Mouse (Mus musculus): ENCODE data around the gene Pemt. TPM values are rescaled to one million over a fixed set of nuclear protein-coding genes. Genes with fewer than 3 reads are reported as not detected.

Pemt gene
- polyA plus RNA-seq, 1 experiment from 2014 or later = 9.4 TPM

- ATAC-seq = no peak
Measured at GRCm38 (mm10) chr11:60084589-60084988, 38.3 kb upstream of the Pemt start.

GRCm38 (mm10) chr11:60076790-60077189 lies 30.5 kb upstream of the Pemt start:
- Histone ChIP-seq H3K4me3 (ENCODE audit: low read depth, low read length) (no peak overlapping the region), H3K27ac (ENCODE audit: low read depth, low read length) (no peak overlapping the region), H3K36me3 (ENCODE audit: control insufficient read depth, insufficient read depth, low read length) (no peaks in the 10 kb centered on the region), H3K27me3 (replicated peaks; ENCODE audit: control insufficient read depth, insufficient read depth, low read length) (no peaks in the 10 kb centered on the region), H3K4me1 (ENCODE audit: control insufficient read depth, insufficient read depth, low read length) (no peaks in the 10 kb centered on the region), H3K4me2 (ENCODE audit: low read length) (no peak overlapping the region), H3K9ac (ENCODE audit: low read length) (no peak overlapping the region), H3K9me3 (replicated peaks; ENCODE audit: control insufficient read depth, low read length) (no peaks in the 10 kb centered on the region)
- ATAC-seq (no peak), DNase-seq (ENCODE audit: low spot score) (peak; percentile 85)
- 17% methylated on average over 4 of the region's 4 CpGs for WGBS

More at GRCm38 (mm10) chr11:60084589-60084988, 38.3 kb upstream of the Pemt start:
- no peak overlapping the region for H3K4me2 ChIP-seq (ENCODE audit: low read length)
- no peak overlapping the region for H3K4me3 ChIP-seq (ENCODE audit: low read depth, low read length)
- DNase-seq (ENCODE audit: low spot score) = no peak
- H3K27me3 ChIP-seq (replicated peaks; ENCODE audit: control insufficient read depth, insufficient read depth, low read length) = no peaks in the 10 kb centered on the region
- WGBS = 39% methylated on average over 2 of the region's 2 CpGs
- no peaks in the 10 kb centered on the region for H3K9me3 ChIP-seq (replicated peaks; ENCODE audit: control insufficient read depth, low read length)
- no peaks in the 10 kb centered on the region for H3K36me3 ChIP-seq (ENCODE audit: control insufficient read depth, insufficient read depth, low read length)
- no peak overlapping the region for H3K27ac ChIP-seq (ENCODE audit: low read depth, low read length)
- no peak overlapping the region for H3K9ac ChIP-seq (ENCODE audit: low read length)
- no peaks in the 10 kb centered on the region for H3K4me1 ChIP-seq (ENCODE audit: control insufficient read depth, insufficient read depth, low read length)

- H3K9me3 ChIP-seq (replicated peaks; ENCODE audit: control insufficient read depth, low read length) = no peaks in the 10 kb centered on the region
- no peak overlapping the region for H3K9ac ChIP-seq (ENCODE audit: low read length)
- DNase-seq (ENCODE audit: low spot score) (no peak), ATAC-seq (no peak)
- no peaks in the 10 kb centered on the region for H3K27me3 ChIP-seq (replicated peaks; ENCODE audit: control insufficient read depth, insufficient read depth, low read length)
- WGBS = 80% methylated on average over 3 of the region's 3 CpGs
- H3K36me3 ChIP-seq (ENCODE audit: control insufficient read depth, insufficient read depth, low read length) = no peaks in the 10 kb centered on the region
- no peak overlapping the region for H3K4me2 ChIP-seq (ENCODE audit: low read length)
- no peaks in the 10 kb centered on the region for H3K4me1 ChIP-seq (ENCODE audit: control insufficient read depth, insufficient read depth, low read length)
- no peak overlapping the region for H3K4me3 ChIP-seq (ENCODE audit: low read depth, low read length)
- H3K27ac ChIP-seq (ENCODE audit: low read depth, low read length) = no peak overlapping the region
Measured at GRCm38 (mm10) chr11:60076183-60076582, 29.9 kb upstream of the Pemt start.

- 81% methylated on average over 15 of the region's 15 CpGs for WGBS
Measured at GRCm38 (mm10) chr11:60073936-60074502, 27.7 kb upstream of the Pemt start.

GRCm38 (mm10) chr11:60073121-60073520 lies 26.8 kb upstream of the Pemt start:
- H3K4me1 ChIP-seq (ENCODE audit: control insufficient read depth, insufficient read depth, low read length) = no peaks in the 10 kb centered on the region
- no peak for DNase-seq (ENCODE audit: low spot score)
- no peak overlapping the region for H3K27ac ChIP-seq (ENCODE audit: low read depth, low read length)
- H3K9me3 ChIP-seq (replicated peaks; ENCODE audit: control insufficient read depth, low read length) = no peaks in the 10 kb centered on the region
- ATAC-seq = no peak
- H3K36me3 ChIP-seq (ENCODE audit: control insufficient read depth, insufficient read depth, low read length) = no peaks in the 10 kb centered on the region
- no peak overlapping the region for H3K4me3 ChIP-seq (ENCODE audit: low read depth, low read length)
- H3K27me3 ChIP-seq (replicated peaks; ENCODE audit: control insufficient read depth, insufficient read depth, low read length) = no peaks in the 10 kb centered on the region
- H3K4me2 ChIP-seq (ENCODE audit: low read length) = no peak overlapping the region
- no peak overlapping the region for H3K9ac ChIP-seq (ENCODE audit: low read length)

More at GRCm38 (mm10) chr11:60073936-60074502, 27.7 kb upstream of the Pemt start:
- Histone ChIP-seq H3K9me3 (replicated peaks; ENCODE audit: control insufficient read depth, low read length) (no peaks in the 10 kb centered on the region), H3K9ac (ENCODE audit: low read length) (no peak overlapping the region), H3K4me3 (ENCODE audit: low read depth, low read length) (no peak overlapping the region), H3K4me2 (ENCODE audit: low read length) (no peak overlapping the region), H3K27me3 (replicated peaks; ENCODE audit: control insufficient read depth, insufficient read depth, low read length) (no peaks in the 10 kb centered on the region), H3K4me1 (ENCODE audit: control insufficient read depth, insufficient read depth, low read length) (no peaks in the 10 kb centered on the region), H3K27ac (ENCODE audit: low read depth, low read length) (no peak overlapping the region), H3K36me3 (ENCODE audit: control insufficient read depth, insufficient read depth, low read length) (no peaks in the 10 kb centered on the region)
- ATAC-seq (no peak), DNase-seq (ENCODE audit: low spot score) (no peak)

- ATAC-seq (no peak), DNase-seq (ENCODE audit: low spot score) (no peak)
- no peak overlapping the region for H3K9ac ChIP-seq (ENCODE audit: low read length)
- H3K4me2 ChIP-seq (ENCODE audit: low read length) = no peak overlapping the region
- H3K27me3 ChIP-seq (replicated peaks; ENCODE audit: control insufficient read depth, insufficient read depth, low read length) = no peaks in the 10 kb centered on the region
- no peak overlapping the region for H3K4me3 ChIP-seq (ENCODE audit: low read depth, low read length)
- no peaks in the 10 kb centered on the region for H3K9me3 ChIP-seq (replicated peaks; ENCODE audit: control insufficient read depth, low read length)
- no peaks in the 10 kb centered on the region for H3K36me3 ChIP-seq (ENCODE audit: control insufficient read depth, insufficient read depth, low read length)
- WGBS = 93% methylated on average over 6 of the region's 6 CpGs
- no peak overlapping the region for H3K27ac ChIP-seq (ENCODE audit: low read depth, low read length)
- no peaks in the 10 kb centered on the region for H3K4me1 ChIP-seq (ENCODE audit: control insufficient read depth, insufficient read depth, low read length)
Measured at GRCm38 (mm10) chr11:60071221-60071620, 24.9 kb upstream of the Pemt start.

- ATAC-seq = peak; percentile 70; the same call in 1 of the 2 replicates
- WGBS = 33% methylated on average over 8 of the region's 8 CpGs
- Histone ChIP-seq H3K27me3 (replicated peaks; ENCODE audit: control insufficient read depth, insufficient read depth, low read length) (no peaks in the 10 kb centered on the region), H3K4me1 (ENCODE audit: control insufficient read depth, insufficient read depth, low read length) (no peaks in the 10 kb centered on the region), H3K4me3 (ENCODE audit: low read depth, low read length) (no peak overlapping the region), H3K4me2 (ENCODE audit: low read length) (no peak overlapping the region), H3K9ac (ENCODE audit: low read length) (no peak overlapping the region), H3K36me3 (ENCODE audit: control insufficient read depth, insufficient read depth, low read length) (no peaks in the 10 kb centered on the region), H3K9me3 (replicated peaks; ENCODE audit: control insufficient read depth, low read length) (no peaks in the 10 kb centered on the region), H3K27ac (ENCODE audit: low read depth, low read length) (no peak overlapping the region)
- peak; percentile 78 for DNase-seq (ENCODE audit: low spot score)
Measured at GRCm38 (mm10) chr11:60070599-60070998, 24.3 kb upstream of the Pemt start.

- Histone ChIP-seq H3K27me3 (replicated peaks; ENCODE audit: control insufficient read depth, insufficient read depth, low read length) (no peaks in the 10 kb centered on the region), H3K4me1 (ENCODE audit: control insufficient read depth, insufficient read depth, low read length) (no peaks in the 10 kb centered on the region), H3K4me3 (ENCODE audit: low read depth, low read length) (no peak overlapping the region), H3K9ac (ENCODE audit: low read length) (no peak overlapping the region), H3K9me3 (replicated peaks; ENCODE audit: control insufficient read depth, low read length) (no peaks in the 10 kb centered on the region), H3K4me2 (ENCODE audit: low read length) (no peak overlapping the region), H3K36me3 (ENCODE audit: control insufficient read depth, insufficient read depth, low read length) (no peaks in the 10 kb centered on the region), H3K27ac (ENCODE audit: low read depth, low read length) (no peak overlapping the region)
- no peak for DNase-seq (ENCODE audit: low spot score)
- no peak for ATAC-seq
Measured at GRCm38 (mm10) chr11:60068631-60069030, 22.3 kb upstream of the Pemt start.

GRCm38 (mm10) chr11:60067646-60068045 lies 21.4 kb upstream of the Pemt start:
- no peak overlapping the region for H3K4me3 ChIP-seq (ENCODE audit: low read depth, low read length)
- H3K9ac ChIP-seq (ENCODE audit: low read length) = no peak overlapping the region
- H3K9me3 ChIP-seq (replicated peaks; ENCODE audit: control insufficient read depth, low read length) = no peaks in the 10 kb centered on the region
- no peak overlapping the region for H3K4me2 ChIP-seq (ENCODE audit: low read length)
- H3K27me3 ChIP-seq (replicated peaks; ENCODE audit: control insufficient read depth, insufficient read depth, low read length) = no peaks in the 10 kb centered on the region
- DNase-seq (ENCODE audit: low spot score) (no peak), ATAC-seq (no peak)
- WGBS = 88% methylated on average over 4 of the region's 4 CpGs
- no peaks in the 10 kb centered on the region for H3K4me1 ChIP-seq (ENCODE audit: control insufficient read depth, insufficient read depth, low read length)
- H3K36me3 ChIP-seq (ENCODE audit: control insufficient read depth, insufficient read depth, low read length) = no peaks in the 10 kb centered on the region
- no peak overlapping the region for H3K27ac ChIP-seq (ENCODE audit: low read depth, low read length)

All from forebrain, embryonic 14.5 days (tissue).